Mouse (Mus musculus): ENCODE measurements around the gene Myadml2.
"Not testable (repeated sequence)": the region's sequence is repeated elsewhere in the genome, so short reads cannot be mapped to it uniquely, and the experiment has no call there.

Myadml2 gene

GRCm38 (mm10) chr11:120648001-120648476 lies at the start of gene Myadml2:
Gene Myadml2, minus strand, starts transcription at chr11:120648158.
- in situ Hi-C loops (cut with MseI, MboI), result no loop called here

DNA sequence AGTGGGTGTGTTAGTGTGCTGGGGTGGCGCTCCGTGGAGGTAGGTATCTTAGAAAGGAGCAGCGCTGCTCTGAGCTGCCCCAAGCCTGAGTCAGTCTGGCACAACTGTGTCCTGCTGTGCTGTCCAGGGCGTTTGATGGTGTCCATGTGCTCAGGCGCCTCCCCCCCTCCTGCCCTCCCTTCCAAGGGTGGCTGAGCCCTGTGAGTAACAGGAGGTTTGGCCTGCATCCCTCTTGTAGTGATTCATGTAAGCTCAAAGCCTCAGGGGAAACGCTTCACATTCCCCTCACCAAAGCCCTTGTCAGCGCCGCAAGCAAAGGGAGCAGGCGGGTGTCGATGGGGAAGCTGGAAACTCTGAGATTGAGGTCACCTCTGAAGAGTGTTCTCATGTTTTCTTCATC lies 49.8 kb upstream of the Myadml2 start:
- in situ Hi-C loops (cut with MseI, MboI), result no loop called here

- in situ Hi-C loops (cut with MseI, MboI), result no loop called here
Measured at GRCm38 (mm10) chr11:120696568-120696967, 48.6 kb upstream of the Myadml2 start.

DNA sequence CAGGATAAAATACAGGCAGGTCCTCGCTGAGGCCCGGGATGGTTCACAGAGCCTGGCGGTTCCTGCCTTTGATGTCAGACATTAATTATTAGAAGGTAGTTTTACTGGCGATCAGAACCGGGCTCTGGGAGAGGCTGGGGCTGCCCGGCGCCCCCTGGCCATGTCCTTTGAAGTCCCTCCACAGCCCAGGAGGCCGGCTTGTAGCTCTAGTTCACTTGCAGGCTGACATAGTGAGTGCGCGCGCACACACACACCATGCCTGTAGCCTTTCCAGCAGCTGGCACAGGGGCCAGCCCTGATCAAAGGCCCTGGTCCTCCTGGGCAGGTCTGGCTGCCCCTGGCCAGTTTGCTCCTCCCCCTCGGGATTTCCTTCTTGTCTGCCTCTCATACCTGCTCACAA lies 47.7 kb upstream of the Myadml2 start:
- in situ Hi-C loops (cut with MseI, MboI), result no loop called here

DNA sequence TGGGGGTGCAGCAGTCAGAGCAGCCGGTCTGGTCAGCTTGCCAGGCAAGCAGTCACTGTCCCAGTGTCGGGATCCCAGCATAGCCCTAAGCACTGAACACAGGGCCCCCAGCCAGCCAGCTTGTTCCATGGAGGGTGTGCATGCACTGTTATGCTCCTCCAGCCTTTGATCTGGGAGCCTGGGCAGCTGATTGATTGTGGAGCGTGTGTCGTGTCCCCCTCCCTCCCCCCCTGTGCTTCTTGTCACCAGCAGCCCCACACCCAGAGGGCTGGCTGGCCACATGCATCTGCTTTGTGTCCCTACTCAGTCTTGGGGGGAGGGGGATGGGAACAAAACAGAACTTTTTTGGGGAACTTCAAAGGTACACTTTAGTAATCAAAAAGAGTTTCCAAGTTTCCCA lies 47.2 kb upstream of the Myadml2 start:
- in situ Hi-C loops (cut with MseI, MboI), result no loop called here

DNA sequence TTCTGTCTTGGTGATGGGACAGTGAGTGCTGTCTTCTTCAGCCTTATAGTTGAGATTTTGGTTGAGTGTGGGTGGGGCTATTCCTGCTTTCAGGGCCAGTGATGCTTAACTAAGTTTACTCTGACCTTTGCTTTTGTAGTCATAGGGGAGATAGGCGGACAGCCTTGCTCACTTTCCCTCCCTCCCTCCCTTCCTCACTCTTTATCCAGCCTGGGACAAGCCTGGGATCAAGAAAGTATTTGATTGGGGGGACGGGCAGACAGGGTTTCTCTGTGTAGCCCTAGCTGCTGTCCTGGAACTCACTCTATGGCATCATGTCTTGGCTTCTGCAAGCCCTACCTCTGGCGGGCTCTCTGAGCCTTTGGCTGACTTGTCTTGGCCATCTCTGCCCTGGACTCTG lies 45.5 kb upstream of the Myadml2 start:
- in situ Hi-C loops (cut with MseI, MboI), result no loop called here

GRCm38 (mm10) chr11:120692471-120693011 lies 44.6 kb upstream of the Myadml2 start:
- in situ Hi-C loops (cut with MseI, MboI), result no loop called here

GRCm38 (mm10) chr11:120689365-120689764 lies 41.4 kb upstream of the Myadml2 start:
- in situ Hi-C loops (cut with MseI, MboI), result no loop called here

- in situ Hi-C loops (cut with MseI, MboI), result no loop called here
Measured at GRCm38 (mm10) chr11:120686650-120687272, 38.8 kb upstream of the Myadml2 start.

DNA sequence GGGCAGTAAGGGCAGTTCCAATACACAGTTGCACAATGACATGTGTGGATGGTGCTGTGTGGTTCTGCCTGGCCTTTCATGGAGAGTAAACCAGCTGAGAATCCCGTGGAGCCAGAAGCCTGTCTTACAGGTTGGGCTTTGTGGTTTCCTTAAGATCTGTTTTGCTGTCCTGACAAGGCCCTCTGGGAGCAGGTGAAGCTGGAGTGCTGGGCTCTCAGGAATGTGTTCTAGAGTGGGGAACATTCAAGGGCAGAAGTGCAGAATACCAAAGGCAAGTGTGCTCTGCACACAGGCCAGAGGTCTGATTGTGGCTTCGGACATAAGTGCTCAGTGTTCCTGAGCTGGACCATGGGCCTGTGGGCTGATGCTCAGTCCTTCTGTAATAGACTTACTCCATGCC lies 36.7 kb upstream of the Myadml2 start:
- in situ Hi-C loops (cut with MseI, MboI), result no loop called here

DNA sequence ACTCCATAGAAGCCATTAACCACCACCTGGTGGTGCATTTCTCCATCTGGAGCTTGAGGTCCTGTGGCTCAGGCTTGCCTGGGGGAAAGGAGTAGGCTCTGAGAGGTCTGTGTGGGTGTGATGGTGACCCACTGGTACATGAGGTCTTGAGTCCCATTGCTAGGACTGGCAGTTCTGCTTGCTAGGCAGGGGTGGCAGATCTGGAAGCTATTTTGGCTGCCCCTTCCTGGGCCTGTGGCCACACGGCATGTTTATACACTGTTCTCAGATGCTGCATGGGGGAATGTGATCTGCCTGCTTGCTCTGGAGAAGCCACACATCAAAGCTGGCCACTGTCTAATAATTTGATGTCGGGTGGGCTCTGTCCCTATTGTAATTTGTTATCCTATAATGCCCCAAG lies 36.1 kb upstream of the Myadml2 start:
- in situ Hi-C loops (cut with MseI, MboI), result no loop called here

DNA sequence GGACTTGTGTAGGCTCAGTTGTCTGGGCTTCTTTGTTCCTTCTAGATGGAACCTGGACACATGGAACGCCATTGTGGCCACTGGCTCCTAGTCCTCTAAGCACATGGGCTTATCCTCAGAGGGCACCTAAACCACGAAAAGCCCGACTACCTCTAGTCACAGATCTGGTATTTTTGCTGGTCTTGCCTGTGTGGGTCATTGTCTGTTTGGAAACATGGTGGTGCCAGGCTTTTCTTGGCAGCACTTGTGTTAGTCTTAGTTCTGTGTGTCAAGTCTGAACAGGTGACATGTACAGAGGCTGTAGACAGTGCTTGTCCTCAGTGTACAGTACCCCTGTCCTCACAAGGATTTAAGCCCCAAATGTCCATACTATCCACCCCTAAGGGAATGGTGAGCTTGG lies 35.6 kb upstream of the Myadml2 start:
- in situ Hi-C loops (cut with MseI, MboI), result no loop called here

- in situ Hi-C loops (cut with MseI, MboI), result no loop called here
Measured at GRCm38 (mm10) chr11:120682683-120683082, 34.7 kb upstream of the Myadml2 start.

GRCm38 (mm10) chr11:120679909-120680308 lies 32.0 kb upstream of the Myadml2 start:
- in situ Hi-C loops (cut with MseI, MboI), result no loop called here

DNA sequence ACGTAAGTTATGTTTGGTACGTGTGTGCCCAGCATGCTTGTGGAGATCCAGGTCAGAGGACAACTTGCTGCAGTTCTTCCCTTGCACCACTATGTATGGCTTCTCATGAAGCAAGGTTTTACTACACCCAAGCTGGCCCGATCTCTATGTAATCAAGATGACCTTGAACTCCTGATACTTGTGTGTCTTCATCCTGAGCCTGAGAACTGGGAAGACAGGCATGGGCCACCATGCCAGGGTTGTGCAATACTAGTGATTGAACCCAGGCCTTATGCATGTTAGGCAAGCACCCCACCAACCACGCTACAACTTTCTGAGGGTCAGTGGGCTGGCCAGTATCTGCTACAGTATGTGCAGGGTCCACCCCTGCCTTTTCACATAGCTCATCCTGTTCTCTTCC lies 29.0 kb upstream of the Myadml2 start:
- in situ Hi-C loops (cut with MseI, MboI), result no loop called here

DNA sequence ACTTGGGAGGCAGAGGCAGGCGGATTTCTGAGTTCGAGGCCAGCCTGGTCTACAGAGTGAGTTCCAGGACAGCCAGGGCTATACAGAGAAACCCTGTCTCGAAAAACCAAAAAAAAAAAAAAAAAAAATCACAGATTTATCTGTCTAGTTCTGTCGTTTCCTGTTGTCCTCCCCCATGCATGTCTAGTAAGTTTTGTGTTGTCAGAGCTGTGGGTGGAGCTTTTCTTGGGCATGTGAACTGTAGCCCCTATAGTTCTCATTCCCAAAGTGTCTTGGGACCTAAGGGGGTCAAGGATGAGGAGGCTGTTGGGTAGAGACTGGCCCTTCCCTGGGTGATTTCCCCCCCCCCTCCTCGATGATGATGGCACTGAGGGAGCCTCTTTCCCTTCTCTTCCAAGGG lies 27.9 kb upstream of the Myadml2 start:
- in situ Hi-C loops (cut with MseI, MboI), result not testable (repeated sequence)

DNA sequence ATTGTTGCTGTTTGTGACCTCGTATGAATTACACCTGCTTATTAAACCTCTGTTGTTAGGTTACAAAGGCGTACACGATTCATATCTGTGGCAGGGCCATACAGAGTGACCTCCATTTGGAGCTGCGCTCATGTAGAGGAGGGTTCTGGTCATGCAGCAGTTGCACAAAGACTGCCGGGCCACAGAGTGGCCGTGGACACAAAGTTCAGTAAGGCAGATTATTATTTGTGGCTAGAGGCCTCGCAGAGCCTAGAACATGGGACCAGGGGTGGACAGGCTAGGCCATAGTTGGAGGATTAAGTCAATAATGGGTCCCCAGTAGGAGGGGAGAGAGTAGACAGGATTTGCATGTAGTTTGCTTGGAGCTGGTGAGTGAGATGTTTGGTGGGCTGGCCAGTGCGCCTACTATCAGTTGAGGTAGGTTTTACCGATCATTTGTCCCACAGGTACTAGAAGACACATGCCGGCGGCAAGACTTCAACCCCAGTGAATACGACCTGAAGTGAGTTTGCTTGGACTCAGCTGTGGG lies 25.7 kb upstream of the Myadml2 start:
- in situ Hi-C loops (cut with MseI, MboI), result no loop called here

GRCm38 (mm10) chr11:120672687-120673593 lies 25.0 kb upstream of the Myadml2 start, which contains the start of gene Aspscr1:
Gene Aspscr1, plus strand, starts transcription at chr11:120672973.
- in situ Hi-C loops (cut with MseI, MboI), result no loop called here

DNA sequence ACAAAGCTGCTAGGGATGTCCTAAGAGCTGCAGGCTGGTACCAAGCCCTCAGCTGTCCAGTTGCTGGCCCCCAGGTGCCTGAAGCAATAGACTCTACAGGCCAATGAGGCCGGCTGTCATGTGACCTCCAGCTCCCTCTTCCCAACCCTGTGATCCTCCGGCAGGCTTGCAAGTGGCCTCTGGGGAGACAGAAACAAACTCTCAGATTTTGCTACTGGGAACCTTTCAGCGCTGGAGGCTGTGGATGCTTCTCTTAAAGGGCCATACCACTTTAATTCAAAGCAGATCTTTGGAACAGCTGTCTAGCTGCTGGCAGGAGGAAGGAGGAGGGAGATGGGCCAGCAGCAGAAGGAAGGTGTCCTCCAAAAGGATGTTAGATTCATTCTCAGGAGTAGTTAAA lies 18.7 kb upstream of the Myadml2 start:
- in situ Hi-C loops (cut with MseI, MboI), result no loop called here

- in situ Hi-C loops (cut with MseI, MboI), result no loop called here
Measured at GRCm38 (mm10) chr11:120665406-120665805, 17.4 kb upstream of the Myadml2 start.

- in situ Hi-C loops (cut with MseI, MboI), result no loop called here
Measured at GRCm38 (mm10) chr11:120663714-120664113, 15.8 kb upstream of the Myadml2 start.

DNA sequence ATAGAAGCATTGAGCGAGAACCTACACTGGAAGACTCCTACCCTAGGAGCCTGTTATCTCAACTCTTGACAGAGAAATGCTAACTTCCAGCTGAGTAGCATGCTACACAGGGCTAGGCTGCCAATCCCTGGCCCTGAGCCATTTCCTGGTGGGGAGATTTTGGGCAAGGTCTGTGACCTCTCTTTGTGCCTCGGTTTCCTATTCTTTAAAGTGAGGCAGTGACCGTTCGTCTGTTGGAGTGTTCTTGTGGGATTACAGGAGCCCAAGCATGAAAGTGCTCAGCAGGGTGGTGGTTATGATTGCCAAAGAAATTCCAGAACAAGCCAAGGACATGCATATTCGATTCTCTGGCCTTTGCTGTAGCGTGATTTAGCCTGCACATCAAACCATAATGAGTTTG lies 14.8 kb upstream of the Myadml2 start:
- in situ Hi-C loops (cut with MseI, MboI), result no loop called here
